In genomic region chr5:75954778-75955330, GRCm38 (mm10) we compare ENCODE assay signal across 23 mouse cellular contexts. TPM values are rescaled to one million over a fixed set of nuclear protein-coding genes. Genes with fewer than 3 reads are reported as not detected.
DNase-seq lines count a peak whose midpoint lies in the region; ATAC-seq and TF ChIP-seq lines count a peak whose summit lies in the region.
"Had no signal": no experiment of that assay in that cellular context is flagged by ENCODE, and none has a peak within 500 bp of the region (broad histone marks: within the 10 kb centered on the region; RNA-seq: fewer than 3 reads in every experiment).

No protein-coding gene starts in this region.

- no peaks in the 10 kb centered on the region for H3K4me1 ChIP-seq in hindbrain, embryonic 16.5 days (ENCODE audit: control insufficient read depth, insufficient read depth, low read depth, low read length)
- peaks cover 12% of the 10 kb centered on the region; the same call in 1 of the 2 replicates for H3K4me1 ChIP-seq in hindbrain, embryonic 10.5 days (replicated peaks)
- no peaks in the 10 kb centered on the region for H3K4me1 ChIP-seq in midbrain, postnatal 0 days (ENCODE audit: insufficient read depth, low read length)
- no peaks in the 10 kb centered on the region for H3K4me1 ChIP-seq in midbrain, embryonic 13.5 days (replicated peaks)
- H3K4me1 ChIP-seq: embryonic facial prominence, embryonic 15.5 days; hindbrain, embryonic 15.5 days; neural tube, embryonic 12.5 days had no signal

- H3K4me3 ChIP-seq in hindbrain, embryonic 16.5 days (ENCODE audit: low read length), result no peak overlapping the region
- no peak overlapping the region for H3K4me3 ChIP-seq in hindbrain, embryonic 10.5 days
- no peak overlapping the region for H3K4me3 ChIP-seq in midbrain, postnatal 0 days (ENCODE audit: low read depth, low read length)
- H3K4me3 ChIP-seq in midbrain, embryonic 13.5 days (replicated peaks), result no peak overlapping the region
- H3K4me3 ChIP-seq: embryonic facial prominence, embryonic 15.5 days; heart, embryonic 12.5 days; hindbrain, embryonic 15.5 days; left cerebral cortex, adult 2 months; limb, embryonic 13.5 days; liver, embryonic 13.5 days; midbrain, embryonic 10.5 days; neural tube, embryonic 12.5 days had no signal

- no peak overlapping the region for H3K4me2 ChIP-seq in hindbrain, embryonic 16.5 days (ENCODE audit: low read length)
- no peak overlapping the region for H3K4me2 ChIP-seq in midbrain, postnatal 0 days (ENCODE audit: low read depth, low read length, poor library complexity, severe bottlenecking)
- H3K4me2 ChIP-seq in midbrain, embryonic 13.5 days (replicated peaks), result no peak overlapping the region
- H3K4me2 ChIP-seq: embryonic facial prominence, embryonic 15.5 days; heart, embryonic 12.5 days; hindbrain, embryonic 15.5 days; limb, embryonic 13.5 days; liver, embryonic 13.5 days; lung, embryonic 14.5 days; neural tube, embryonic 12.5 days had no signal

- H3K9me3 ChIP-seq in hindbrain, embryonic 16.5 days (ENCODE audit: control insufficient read depth, low read length), result no peaks in the 10 kb centered on the region
- no peaks in the 10 kb centered on the region for H3K9me3 ChIP-seq in hindbrain, embryonic 10.5 days
- no peaks in the 10 kb centered on the region for H3K9me3 ChIP-seq in midbrain, postnatal 0 days (ENCODE audit: low read length)
- no peaks in the 10 kb centered on the region for H3K9me3 ChIP-seq in midbrain, embryonic 13.5 days
- H3K9me3 ChIP-seq: embryonic facial prominence, embryonic 15.5 days; heart, embryonic 12.5 days; hindbrain, embryonic 15.5 days; limb, embryonic 13.5 days; liver, embryonic 13.5 days; midbrain, embryonic 10.5 days; neural tube, embryonic 12.5 days had no signal

- H3K9ac ChIP-seq in hindbrain, embryonic 16.5 days (ENCODE audit: low read depth, low read length), result no peak overlapping the region
- H3K9ac ChIP-seq in midbrain, postnatal 0 days (replicated peaks; ENCODE audit: low read length, poor library complexity, severe bottlenecking), result no peak overlapping the region
- no peak overlapping the region for H3K9ac ChIP-seq in midbrain, embryonic 13.5 days (replicated peaks)
- H3K9ac ChIP-seq: embryonic facial prominence, embryonic 15.5 days; heart, embryonic 12.5 days; hindbrain, embryonic 15.5 days; limb, embryonic 13.5 days; liver, embryonic 13.5 days; lung, embryonic 14.5 days; neural tube, embryonic 12.5 days had no signal

- TF ChIP-seq CTCF in midbrain, postnatal 0 days (IDR thresholded peaks at IDR 0.05), result no peak

- no peaks in the 10 kb centered on the region for H3K36me3 ChIP-seq in hindbrain, embryonic 16.5 days (ENCODE audit: control insufficient read depth, insufficient read depth, low read length)
- H3K36me3 ChIP-seq in hindbrain, embryonic 10.5 days, result no peaks in the 10 kb centered on the region
- no peaks in the 10 kb centered on the region for H3K36me3 ChIP-seq in midbrain, postnatal 0 days (ENCODE audit: insufficient read depth, low read length)
- H3K36me3 ChIP-seq in midbrain, embryonic 13.5 days, result no peaks in the 10 kb centered on the region
- H3K36me3 ChIP-seq: embryonic facial prominence, embryonic 15.5 days; hindbrain, embryonic 15.5 days; limb, embryonic 13.5 days; liver, embryonic 13.5 days; neural tube, embryonic 12.5 days had no signal

- ATAC-seq in hindbrain, embryonic 16.5 days, result 0 out of 2 replicates have a peak, but pooled peaks have one; percentile 37
- no peak for ATAC-seq in midbrain, postnatal 0 days (ENCODE audit: low FRiP score)
- ATAC-seq in midbrain, embryonic 13.5 days, result no peak
- peak; percentile 50; the same call in 1 of the 2 replicates for ATAC-seq in common myeloid progenitor, adult 5-6 weeks (replicated peaks; ENCODE audit: low read depth, poor library complexity, severe bottlenecking)

- DNase-seq in hindbrain, embryonic 10.5 days (ENCODE audit: low spot score), result no peak
- DNase-seq in midbrain, postnatal 0 days (ENCODE audit: low spot score), result peak; percentile 60
- DNase-seq in layer of hippocampus, postnatal 36 days, result peak; percentile 36 to 48
- DNase-seq in ovary, postnatal 10 days (ENCODE audit: low spot score), result no peak
- DNase-seq in spleen, adult 12 weeks (ENCODE audit: low spot score), result no peak
- DNase-seq: B cell, adult 2 months; cerebellum, adult 9-11 months; kidney, adult 8-10 months; kidney, postnatal 14 days; liver, embryonic 13.5 days; lung, embryonic 14.5 days; lung, postnatal 36 days; thymus, postnatal 14 days had no signal

- H3K27me3 ChIP-seq in hindbrain, embryonic 16.5 days (replicated peaks; ENCODE audit: control insufficient read depth, insufficient read depth, low read length), result no peaks in the 10 kb centered on the region
- H3K27me3 ChIP-seq in hindbrain, embryonic 10.5 days (ENCODE audit: insufficient read depth, poor library complexity, severe bottlenecking), result peaks cover 18% of the 10 kb centered on the region
- no peaks in the 10 kb centered on the region for H3K27me3 ChIP-seq in midbrain, postnatal 0 days (ENCODE audit: insufficient read depth, low read length)
- no peaks in the 10 kb centered on the region for H3K27me3 ChIP-seq in midbrain, embryonic 13.5 days
- H3K27me3 ChIP-seq: embryonic facial prominence, embryonic 15.5 days; heart, embryonic 12.5 days; hindbrain, embryonic 15.5 days; limb, embryonic 13.5 days; liver, embryonic 13.5 days; neural tube, embryonic 12.5 days had no signal

- no peak overlapping the region for H3K27ac ChIP-seq in hindbrain, embryonic 16.5 days (ENCODE audit: low read depth, low read length)
- H3K27ac ChIP-seq in hindbrain, embryonic 10.5 days, result no peak overlapping the region
- H3K27ac ChIP-seq in midbrain, postnatal 0 days (ENCODE audit: low read depth, low read length), result no peak overlapping the region
- H3K27ac ChIP-seq in midbrain, embryonic 13.5 days, result no peak overlapping the region
- H3K27ac ChIP-seq: embryonic facial prominence, embryonic 15.5 days; hindbrain, embryonic 15.5 days; left cerebral cortex, adult 2 months; limb, embryonic 13.5 days; liver, embryonic 13.5 days; midbrain, embryonic 10.5 days; neural tube, embryonic 12.5 days had no signal

- 75% methylated on average over 3 of the region's 3 CpGs for WGBS in hindbrain, embryonic 16.5 days
- 84% methylated on average over 3 of the region's 3 CpGs for WGBS in hindbrain, embryonic 10.5 days
- 94% methylated on average over 3 of the region's 3 CpGs for WGBS in midbrain, postnatal 0 days
- 90% methylated on average over 3 of the region's 3 CpGs for WGBS in midbrain, embryonic 13.5 days

RNA-seq across cellular contexts. Expression of gene Kdr, which starts 23.4 kb away (rescaled TPM):
- polyA plus RNA-seq in hindbrain, embryonic 16.5 days (2015; fragmentation: Nextera tagmentation; extraction: Ambion mirVana), result 21.7 and 28.6 TPM in 2 replicates
- 25.8 and 26.3 TPM in 2 replicates for polyA plus RNA-seq in hindbrain, embryonic 10.5 days (2016; fragmentation: Nextera tagmentation; extraction: Ambion mirVana)
- total RNA-seq in midbrain, postnatal 0 days (2014; rRNA removed), result 19.1 and 24.7 TPM in 2 replicates
- polyA plus RNA-seq in midbrain, postnatal 0 days (2015; fragmentation: Nextera tagmentation; extraction: Ambion mirVana), result 11.6 and 12.5 TPM in 2 replicates
- polyA plus RNA-seq in midbrain, embryonic 13.5 days (2015; fragmentation: Nextera tagmentation; extraction: Ambion mirVana), result 19.4 and 22.1 TPM in 2 replicates
- 0.39 and 0.46 TPM in 2 replicates for total RNA-seq in common myeloid progenitor, adult 5-6 weeks (2017)
- 1 to 10 TPM; 6.1 to 8.9 TPM for total RNA-seq in layer of hippocampus, postnatal 36 days (2021)

Comparison
In these comparisons a context has a peak if more than half of its experiments do, and no peak if none do; other contexts are left out.
1. ATAC-seq: peak in hindbrain, embryonic 16.5 days (single experiment) and common myeloid progenitor, adult 5-6 weeks (single experiment); none in midbrain, postnatal 0 days (single experiment) and midbrain, embryonic 13.5 days (single experiment).
2. DNase-seq: peak in midbrain, postnatal 0 days (single experiment) and layer of hippocampus, postnatal 36 days (2 of 2); none in hindbrain, embryonic 10.5 days (single experiment), ovary, postnatal 10 days (single experiment) and spleen, adult 12 weeks (single experiment).